Mouse (Mus musculus) forebrain, embryonic 14.5 days (tissue): ENCODE results near the gene Oas1c. TPM values are rescaled to one million over a fixed set of nuclear protein-coding genes. Genes with fewer than 3 reads are reported as not detected.

Experiments
- ATAC-seq: fragments of 200-750 bp; cut with Nextera tagmentation; 2 replicates; pipeline ENCODE4 v1.8.0; 2017; ENCODE audit warnings: mild to moderate bottlenecking, moderate library complexity
- DNase-seq: peaks from one replicate; pipeline ENCODE4 v3.0.0-alpha.2; 2015; ENCODE audit warnings: low spot score
- H3K27ac ChIP-seq: fragments of 300-500 bp; sonication (generic); 2 replicates; pipeline ENCODE4 v1.5.1; 2014; ENCODE audit warnings: low read depth, mild to moderate bottlenecking, control low read depth, low read length, moderate library complexity
- H3K27me3 ChIP-seq: fragments of 300-500 bp; sonication (generic); replicated peaks from 2 replicates; pipeline ENCODE4 v1.6.1; 2014; ENCODE audit warnings: low read length, control low read depth, mixed read lengths; ENCODE audit not compliant: control insufficient read depth, insufficient read depth
- H3K36me3 ChIP-seq: fragments of 300-500 bp; sonication (generic); 2 replicates; pipeline ENCODE4 v1.6.1; 2014; ENCODE audit warnings: low read length, control low read depth; ENCODE audit not compliant: control insufficient read depth, insufficient read depth
- H3K4me1 ChIP-seq: fragments of 300-500 bp; sonication (generic); 2 replicates; pipeline ENCODE4 v1.6.1; 2014; ENCODE audit warnings: antibody characterized with exemption, low read length, control low read depth; ENCODE audit not compliant: control insufficient read depth, insufficient read depth
- H3K4me2 ChIP-seq: fragments of 300-500 bp; sonication (generic); 2 replicates; pipeline ENCODE4 v1.6.1; 2014; ENCODE audit warnings: mild to moderate bottlenecking, control low read depth, low read length
- H3K4me3 ChIP-seq: fragments of 300-500 bp; sonication (generic); 2 replicates; pipeline ENCODE4 v1.5.1; 2014; ENCODE audit warnings: low read depth, low read length, control low read depth
- H3K9ac ChIP-seq: fragments of 300-500 bp; sonication (generic); 2 replicates; pipeline ENCODE4 v1.6.1; 2014; ENCODE audit warnings: mild to moderate bottlenecking, low read length, control low read depth, moderate library complexity
- H3K9me3 ChIP-seq: fragments of 300-500 bp; sonication (generic); replicated peaks from 2 replicates; pipeline ENCODE4 v1.6.1; 2016; ENCODE audit warnings: low read length, control low read depth, mixed read lengths; ENCODE audit not compliant: control insufficient read depth
- WGBS: fragments of 180-500 bp; shearing (Covaris S2); extraction: QIAGEN DNeasy Blood & Tissue Kit; methylation state at CpG from one replicate; pipeline ENCODE4 v1.1.7; 2014; 5-methylcytosine and 5-hydroxymethylcytosine counted together
- polyA plus RNA-seq: library from polyadenylated mRNA; unstranded; fragments of >200 nt; fragmentation: Nextera tagmentation; extraction: Ambion mirVana; gene quantifications from 2 replicates; pipeline ENCODE4 v1.2.1, GENCODE M21; 2014

Gene Oas1c
- 0.38 and 0.45 TPM in 2 replicates for polyA plus RNA-seq

DNA sequence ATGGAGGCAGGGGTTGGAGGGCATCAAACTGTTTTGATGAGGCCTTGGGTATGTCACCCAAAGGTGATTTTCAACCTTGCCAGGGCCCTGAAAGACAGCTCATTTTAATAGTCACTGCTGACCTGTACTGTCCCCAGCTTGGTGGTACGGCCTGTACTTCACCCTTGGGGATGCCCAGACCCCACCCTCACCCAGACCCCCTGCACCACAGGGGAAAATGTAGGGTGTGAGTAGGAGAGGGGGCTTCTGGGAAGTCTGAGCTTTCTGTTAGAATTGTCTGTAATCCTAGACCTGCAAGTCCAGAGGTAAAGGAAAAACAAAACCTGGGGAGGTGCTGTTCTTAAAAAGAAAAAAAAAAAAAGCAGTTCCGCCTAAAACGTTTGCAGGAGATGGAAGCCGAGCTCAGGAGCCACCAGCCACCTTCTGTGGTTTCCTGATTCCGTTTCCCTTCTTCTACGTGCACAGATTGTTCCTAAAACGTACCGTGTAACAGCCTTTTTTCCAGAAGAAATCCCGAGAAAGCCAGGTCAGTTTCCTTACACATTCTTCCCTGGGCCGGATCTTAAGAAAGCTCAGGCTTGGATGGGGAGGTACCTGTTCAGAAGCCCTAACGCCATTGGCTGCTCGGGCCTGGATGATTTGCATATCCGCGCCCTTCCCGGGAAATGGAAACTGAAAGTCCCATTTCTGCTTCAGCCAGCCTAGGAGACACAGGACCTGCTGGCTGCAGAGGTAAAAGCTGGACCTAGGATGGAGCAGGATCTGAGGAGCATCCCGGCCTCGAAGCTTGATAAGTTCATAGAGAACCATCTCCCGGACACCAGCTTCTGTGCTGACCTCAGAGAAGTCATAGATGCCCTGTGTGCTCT, at the start of gene Oas1c:
Gene Oas1c, minus strand, starts transcription at position 564 of the 869 bp plus-strand sequence.
- H3K9ac ChIP-seq = peak within 1 kb of the TSS; percentile 52
- WGBS = 6% methylated on average over 18 of the region's 18 CpGs
- H3K27ac ChIP-seq = no peak within 1 kb of the TSS
- DNase-seq = peak; percentile 88
- H3K36me3 ChIP-seq = no peaks in the 10 kb centered on the region
- peak within 1 kb of the TSS; percentile 48 for H3K4me2 ChIP-seq
- H3K27me3 ChIP-seq = no peaks in the 10 kb centered on the region
- H3K9me3 ChIP-seq = no peaks in the 10 kb centered on the region
- peak; percentile 84 for ATAC-seq
- peaks cover 5% of the 10 kb centered on the region; the same call in 1 of the 2 replicates for H3K4me1 ChIP-seq
- H3K4me3 ChIP-seq = peak within 1 kb of the TSS; percentile 21

DNA sequence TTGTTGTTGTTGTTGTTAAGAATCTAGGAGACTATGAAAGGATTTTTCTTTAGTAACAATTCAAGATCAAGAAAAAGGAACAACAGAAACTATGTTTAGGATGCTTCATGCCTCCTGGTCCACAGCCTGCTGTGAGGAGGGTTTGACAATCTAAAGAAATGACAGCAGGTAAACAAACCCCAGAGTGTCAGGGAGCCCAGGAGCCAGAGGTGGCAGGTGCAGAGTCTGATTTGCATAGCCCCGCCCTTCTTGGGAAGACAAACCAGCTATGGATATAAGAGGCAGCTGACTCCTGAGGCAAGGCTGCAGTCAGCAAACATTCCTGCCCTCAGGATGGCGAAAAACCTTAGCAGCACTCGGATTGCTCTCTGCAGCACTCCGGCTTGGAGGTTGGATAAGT, 48.8 kb upstream of the Oas1c start, which contains the start of gene Oas1h:
Gene Oas1h, plus strand, starts transcription at position 301 of the 400 bp plus-strand sequence.
- H3K27me3 ChIP-seq = no peaks in the 10 kb centered on the region
- H3K4me3 ChIP-seq = no peak within 1 kb of the TSS
- no peaks in the 10 kb centered on the region for H3K36me3 ChIP-seq
- H3K4me2 ChIP-seq = no peak within 1 kb of the TSS
- no peak for ATAC-seq
- H3K9me3 ChIP-seq = no peaks in the 10 kb centered on the region
- 48% methylated on average over 4 of the region's 4 CpGs for WGBS
- no peak for DNase-seq
- no peaks in the 10 kb centered on the region for H3K4me1 ChIP-seq
- no peak within 1 kb of the TSS for H3K27ac ChIP-seq
- H3K9ac ChIP-seq = no peak within 1 kb of the TSS

DNA sequence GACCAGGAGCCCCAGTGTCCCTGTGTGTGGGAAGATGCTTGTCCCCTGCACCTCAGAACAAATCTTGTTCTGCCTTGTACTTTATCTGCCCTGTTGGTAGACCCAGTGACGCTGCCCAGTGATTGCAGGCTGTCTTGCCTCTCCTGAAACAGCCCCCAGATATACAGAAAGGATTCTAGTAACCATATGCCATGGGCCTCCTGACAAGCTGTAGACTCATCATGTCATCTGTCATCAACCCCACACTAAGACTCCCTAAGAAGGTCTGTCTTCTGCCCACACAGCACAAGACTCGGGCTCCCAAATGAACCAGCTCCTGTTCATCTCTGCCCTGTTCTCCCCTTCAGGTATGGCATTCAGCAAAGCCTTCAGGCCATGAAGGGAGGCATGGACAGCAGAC, 46.9 kb upstream of the Oas1c start:
- H3K4me3 ChIP-seq = no peak overlapping the region
- H3K36me3 ChIP-seq = no peaks in the 10 kb centered on the region
- 79% methylated on average over 2 of the region's 2 CpGs for WGBS
- H3K9ac ChIP-seq = no peak overlapping the region
- no peak overlapping the region for H3K4me2 ChIP-seq
- no peaks in the 10 kb centered on the region for H3K27me3 ChIP-seq
- no peak overlapping the region for H3K27ac ChIP-seq
- peaks cover 5% of the 10 kb centered on the region; the same call in 1 of the 2 replicates for H3K9me3 ChIP-seq
- no peaks in the 10 kb centered on the region for H3K4me1 ChIP-seq
- DNase-seq = no peak
- no peak for ATAC-seq

DNA sequence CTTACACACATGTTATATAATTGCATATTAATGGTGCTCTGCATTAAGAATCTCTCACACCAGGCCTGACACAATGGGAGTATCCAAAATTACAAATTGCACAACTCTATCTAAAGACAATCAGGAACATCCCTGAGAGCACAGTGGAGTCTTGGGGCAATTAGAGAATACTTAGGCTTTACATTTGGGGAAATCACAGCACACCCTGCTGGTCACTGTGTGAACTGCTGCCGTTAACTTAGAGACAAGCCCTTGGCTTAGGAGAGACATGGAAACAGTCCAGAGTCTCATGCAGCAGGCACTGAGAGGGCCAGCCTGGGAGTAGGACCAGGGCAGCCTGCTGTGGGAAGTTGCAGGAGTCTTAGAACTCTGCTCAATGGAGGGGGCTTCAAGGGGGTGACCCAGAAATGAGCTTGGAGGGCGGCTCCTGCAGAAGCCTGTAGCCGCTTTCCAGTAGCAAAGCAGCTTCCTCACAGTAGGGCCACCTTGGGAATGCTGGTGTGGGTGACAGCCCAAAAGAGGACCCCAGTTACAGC, 37.4 kb upstream of the Oas1c start:
- WGBS = 62% methylated on average over 3 of the region's 3 CpGs
- H3K9me3 ChIP-seq = peaks cover 6% of the 10 kb centered on the region; the same call in 1 of the 2 replicates
- H3K36me3 ChIP-seq = no peaks in the 10 kb centered on the region
- no peak overlapping the region for H3K4me2 ChIP-seq
- no peaks in the 10 kb centered on the region for H3K4me1 ChIP-seq
- no peak overlapping the region for H3K4me3 ChIP-seq
- no peaks in the 10 kb centered on the region for H3K27me3 ChIP-seq
- no peak overlapping the region for H3K27ac ChIP-seq
- peak; percentile 62 for DNase-seq
- no peak overlapping the region for H3K9ac ChIP-seq
- no peak for ATAC-seq

DNA sequence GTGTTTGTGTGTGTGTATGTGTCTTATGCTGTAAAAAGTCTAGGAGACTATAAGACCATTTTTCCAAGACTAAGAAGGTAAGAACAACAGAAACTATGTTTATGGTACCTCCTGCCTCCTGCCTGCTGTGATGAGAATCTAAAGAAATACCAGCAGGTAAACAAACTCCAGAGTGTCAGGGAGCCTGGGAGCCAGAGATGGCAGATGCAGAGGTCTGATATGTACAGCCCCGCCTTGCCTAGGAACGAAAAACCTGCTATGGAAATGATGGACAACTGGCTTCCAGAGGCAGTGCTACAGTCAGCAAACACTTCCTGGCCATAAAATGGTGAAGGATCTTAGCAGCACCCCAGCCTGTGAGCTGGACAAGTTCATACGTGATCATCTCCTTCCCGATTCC, 34.8 kb upstream of the Oas1c start, which contains the start of gene Oas1f:
Gene Oas1f, plus strand, starts transcription at position 301 of the 400 bp plus-strand sequence.
- no peak within 1 kb of the TSS for H3K4me2 ChIP-seq
- no peak for ATAC-seq
- DNase-seq = no peak
- no peak within 1 kb of the TSS for H3K27ac ChIP-seq
- H3K9ac ChIP-seq = no peak within 1 kb of the TSS
- H3K9me3 ChIP-seq = no peaks in the 10 kb centered on the region
- H3K27me3 ChIP-seq = no peaks in the 10 kb centered on the region
- no peak within 1 kb of the TSS for H3K4me3 ChIP-seq
- 79% methylated on average over 4 of the region's 4 CpGs for WGBS
- H3K36me3 ChIP-seq = no peaks in the 10 kb centered on the region
- H3K4me1 ChIP-seq = no peaks in the 10 kb centered on the region

DNA sequence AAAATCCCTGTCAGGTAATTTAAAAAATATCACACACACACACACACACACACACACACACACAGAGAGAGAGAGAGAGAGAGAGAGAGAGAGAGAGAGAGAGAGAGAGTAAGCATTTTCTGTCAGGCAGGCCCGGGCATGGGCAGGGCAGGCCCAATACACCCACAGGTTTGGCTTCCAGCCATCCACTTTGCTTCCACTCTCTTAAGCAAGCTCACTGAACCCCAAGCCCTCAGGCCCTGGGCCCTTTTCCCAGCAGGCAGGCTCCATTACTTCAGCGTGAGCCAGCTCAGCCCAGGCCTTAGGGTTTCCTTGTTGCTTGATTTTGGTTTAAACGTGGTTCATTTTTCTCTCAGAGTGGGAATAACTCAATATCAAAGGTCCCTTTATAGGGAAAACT, 32.4 kb upstream of the Oas1c start:
- Histone ChIP-seq H3K9ac (no peak overlapping the region), H3K27ac (no peak overlapping the region), H3K36me3 (no peaks in the 10 kb centered on the region), H3K4me1 (no peaks in the 10 kb centered on the region), H3K9me3 (no peaks in the 10 kb centered on the region), H3K27me3 (no peaks in the 10 kb centered on the region), H3K4me3 (no peak overlapping the region), H3K4me2 (no peak overlapping the region)
- DNase-seq (peak; percentile 81), ATAC-seq (peak; percentile 68)
- WGBS = 47% methylated on average over 3 of the region's 3 CpGs

DNA sequence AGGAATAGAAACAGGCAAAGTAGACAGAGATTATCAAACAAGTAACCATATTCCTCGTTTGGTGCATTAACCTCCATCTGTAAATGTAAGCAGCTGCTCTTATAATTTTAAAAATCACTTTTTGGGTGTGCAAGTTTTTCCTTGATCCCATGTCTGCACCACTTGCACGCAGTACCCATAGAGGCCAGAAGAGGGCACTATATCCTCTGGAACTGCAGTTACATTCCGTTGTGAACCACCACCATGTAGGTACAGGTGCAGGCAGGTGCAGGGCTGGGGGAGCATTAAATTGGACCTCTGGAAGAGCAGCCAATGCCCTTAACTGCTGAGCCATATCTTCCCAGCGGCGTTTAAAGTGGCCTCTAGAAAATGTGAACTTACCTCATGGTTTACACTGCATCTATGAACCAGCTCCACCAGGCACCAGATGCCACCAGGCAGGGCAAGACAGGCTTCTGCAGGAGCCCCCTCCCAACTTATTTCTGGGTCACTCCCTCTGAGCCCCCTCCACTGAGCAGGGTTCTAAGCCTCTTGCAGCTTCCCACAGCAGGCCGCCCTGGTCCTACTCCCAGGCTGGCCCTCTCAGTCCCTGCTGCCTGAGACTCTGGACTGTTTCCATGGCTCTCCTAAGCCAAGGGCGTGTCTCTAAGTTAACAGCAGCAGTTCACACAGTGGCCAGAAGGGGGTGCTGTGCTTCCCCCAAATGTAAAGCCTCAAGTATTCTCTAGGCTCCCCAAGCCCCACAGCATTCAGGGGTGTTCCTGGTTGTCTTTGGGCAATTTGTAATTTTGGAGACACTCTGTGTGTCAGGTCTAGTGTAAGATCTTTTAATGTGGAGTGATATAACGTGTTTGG, 24.6 kb upstream of the Oas1c start:
- peak; percentile 53 for DNase-seq
- H3K9me3 ChIP-seq = no peaks in the 10 kb centered on the region

DNA sequence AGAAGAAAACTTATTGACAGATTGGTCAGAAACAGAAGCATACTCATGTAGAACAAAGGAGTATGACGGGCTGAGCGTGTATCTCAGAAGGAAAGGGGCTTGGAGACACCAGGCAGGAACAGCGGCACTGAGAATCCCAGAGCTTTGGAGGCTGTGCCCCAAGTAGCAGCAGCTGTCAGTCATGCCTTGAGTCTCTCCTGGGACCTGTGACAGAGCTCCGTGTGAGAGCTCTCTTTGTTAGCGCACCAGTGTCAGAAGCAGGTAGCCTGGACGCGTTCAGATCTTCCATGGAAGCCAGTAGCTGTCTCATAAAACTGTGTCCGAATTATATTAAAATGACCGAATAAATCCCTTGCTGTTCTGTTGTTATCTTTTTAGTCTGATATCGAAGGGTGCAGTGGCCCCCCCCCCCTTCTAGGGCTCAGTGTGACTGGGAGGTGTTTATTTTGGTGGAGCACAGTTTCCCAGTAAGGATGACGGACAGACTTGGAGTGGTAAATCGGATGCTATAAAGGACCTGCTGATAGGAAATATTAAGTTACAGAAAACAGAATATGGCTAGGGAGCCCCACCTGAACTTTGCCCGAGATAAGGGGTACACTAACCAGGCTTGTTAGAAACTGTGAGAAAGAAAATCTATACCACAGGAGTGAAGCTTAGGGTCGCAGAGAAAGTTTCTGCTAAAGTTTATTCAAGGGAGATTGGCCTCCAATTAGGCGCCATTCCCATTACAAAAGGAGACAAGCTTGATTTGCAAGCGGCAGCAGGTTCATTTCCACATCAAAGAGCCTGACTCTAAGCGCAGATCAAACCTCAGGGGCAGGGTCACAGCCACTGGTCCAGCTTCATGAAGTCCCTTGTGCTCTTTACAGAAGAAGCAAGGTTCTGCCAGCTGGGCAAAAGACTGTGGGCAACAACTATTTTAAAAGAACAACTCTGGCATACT, 21.3 kb upstream of the Oas1c start:
- Histone ChIP-seq H3K27me3 (no peaks in the 10 kb centered on the region), H3K27ac (no peak overlapping the region), H3K4me3 (no peak overlapping the region), H3K4me1 (peaks cover 8% of the 10 kb centered on the region), H3K9me3 (no peaks in the 10 kb centered on the region), H3K36me3 (no peaks in the 10 kb centered on the region), H3K9ac (no peak overlapping the region), H3K4me2 (peak overlapping the region; percentile 35)
- WGBS = 5% methylated on average over 17 of the region's 17 CpGs
- DNase-seq = peak; percentile 48
- no peak for ATAC-seq

More for the DNA sequence above, 24.6 kb upstream of the Oas1c start:
- H3K4me2 ChIP-seq = no peak overlapping the region
- WGBS = 7% methylated on average over 8 of the region's 8 CpGs
- H3K9ac ChIP-seq = no peak overlapping the region
- peaks cover 8% of the 10 kb centered on the region for H3K4me1 ChIP-seq
- no peak overlapping the region for H3K4me3 ChIP-seq
- ATAC-seq = no peak
- no peak overlapping the region for H3K27ac ChIP-seq
- H3K36me3 ChIP-seq = no peaks in the 10 kb centered on the region
- H3K27me3 ChIP-seq = no peaks in the 10 kb centered on the region
